Mouse (Mus musculus) mesoderm, embryonic 11.5 days (tissue): ENCODE data around the gene Lurap1l.
A peak's percentile ranks its signal among the peaks of the same experiment; 100 is the strongest.

Source experiments
- DNase-seq: peaks from one replicate; pipeline ENCODE4 v3.0.0-alpha.2; 2012; ENCODE audit warnings: low read depth, low spot score

Gene Lurap1l

DNA sequence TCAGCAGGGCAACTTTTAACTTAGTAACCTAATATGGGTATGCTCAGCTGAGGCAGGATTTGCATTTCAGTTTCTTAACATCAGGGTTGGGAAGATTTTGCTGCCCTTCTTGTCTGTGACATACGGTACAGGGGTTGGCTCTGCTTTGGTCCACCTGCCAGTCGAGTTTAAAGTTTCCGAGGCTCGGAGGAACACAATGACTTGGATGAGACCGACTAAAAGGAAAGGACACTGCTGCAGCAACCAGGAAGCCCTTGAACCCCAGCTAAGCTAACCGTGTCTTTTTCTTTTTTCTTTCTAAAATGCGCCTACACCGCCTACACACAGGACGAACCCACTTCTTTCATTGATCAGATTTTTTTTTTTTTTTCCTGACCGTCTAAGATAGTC is at the start of gene Lurap1l:
Lurap1l (plus strand) TSS at position 166 of the 390 bp plus-strand sequence.
- DNase-seq: peak; percentile 49

DNA sequence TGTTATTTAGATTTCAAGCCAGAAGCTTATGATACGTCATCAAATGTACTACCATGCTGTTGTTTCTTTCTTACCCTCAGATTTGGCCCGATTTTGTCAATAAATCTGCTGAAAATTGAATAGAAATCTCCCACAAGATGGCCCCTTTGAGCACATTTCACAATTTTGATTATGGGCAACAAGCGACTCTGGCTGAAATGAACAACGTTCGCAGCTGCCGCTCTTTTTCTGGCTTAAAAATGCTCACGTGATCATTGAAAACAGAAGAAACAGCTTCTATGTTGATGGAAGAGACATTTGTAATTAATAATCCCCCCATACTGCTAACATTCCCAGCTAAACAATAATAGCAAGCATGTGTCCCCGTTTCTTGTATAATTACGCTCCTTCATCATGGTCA is 47.5 kb upstream of the Lurap1l start:
- no peak for DNase-seq

DNA sequence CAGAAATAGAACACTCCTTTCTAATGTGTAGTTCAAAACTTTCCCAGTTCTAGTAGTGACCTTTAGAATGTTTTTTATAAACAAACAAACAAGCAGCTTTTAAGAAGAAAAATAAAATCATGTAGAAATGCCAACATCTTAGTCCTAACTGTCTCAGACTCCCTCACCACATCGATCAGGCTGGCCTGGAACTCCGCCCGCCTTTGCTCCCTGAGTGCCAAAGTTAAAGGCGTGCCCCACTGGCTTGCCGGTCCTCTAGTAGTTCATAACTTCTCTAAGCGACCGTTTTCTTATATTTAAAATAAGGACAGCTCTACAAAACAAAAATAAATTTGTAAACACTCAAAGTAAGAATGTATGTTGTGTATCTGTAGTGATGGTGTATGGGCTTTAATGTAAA is 46.5 kb upstream of the Lurap1l start:
- no peak for DNase-seq

DNA sequence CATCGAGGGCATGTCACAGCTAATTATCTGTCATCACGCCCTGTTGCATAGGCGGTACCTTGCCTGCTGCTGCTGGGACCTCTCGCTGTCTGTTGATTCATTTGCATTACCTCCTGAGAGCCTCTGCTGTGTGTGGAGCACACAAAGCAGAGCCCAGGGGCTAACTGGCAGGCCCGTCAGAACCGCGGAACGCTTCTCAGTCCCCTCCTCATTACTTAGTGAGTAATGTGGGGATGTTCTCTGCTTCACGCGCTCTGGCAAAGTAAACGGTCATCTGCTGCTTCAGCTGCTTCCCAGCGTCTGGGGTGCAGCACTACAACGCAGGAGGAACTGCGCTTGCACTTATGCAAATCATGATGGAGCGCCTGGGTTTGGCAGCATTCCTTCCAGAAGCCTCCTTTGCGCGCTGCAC is 45.9 kb upstream of the Lurap1l start:
- peak; percentile 59 for DNase-seq

DNA sequence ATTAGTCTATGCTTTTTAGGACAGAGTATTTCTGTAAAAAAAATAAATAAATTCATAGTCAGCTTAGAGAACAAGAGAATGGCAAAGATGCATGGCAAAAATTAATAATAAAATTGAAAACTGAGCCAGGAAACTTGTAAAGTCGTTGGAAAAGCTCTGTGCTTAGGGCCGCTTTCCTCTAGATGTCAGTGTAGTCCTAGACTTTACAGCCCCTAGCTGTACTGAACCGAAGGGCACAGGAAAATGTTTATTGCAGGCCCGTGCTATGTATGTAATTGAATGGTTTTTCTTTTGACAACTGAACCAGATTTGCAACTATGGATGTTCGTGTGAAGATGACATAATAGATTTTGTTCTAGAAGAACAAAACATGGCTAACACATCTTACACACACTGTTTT is 44.4 kb upstream of the Lurap1l start:
- DNase-seq: peak; percentile 27

- DNase-seq: no peak
Observed at GRCm38 (mm10) chr4:80869598-80869997, 40.8 kb upstream of the Lurap1l start.

DNA sequence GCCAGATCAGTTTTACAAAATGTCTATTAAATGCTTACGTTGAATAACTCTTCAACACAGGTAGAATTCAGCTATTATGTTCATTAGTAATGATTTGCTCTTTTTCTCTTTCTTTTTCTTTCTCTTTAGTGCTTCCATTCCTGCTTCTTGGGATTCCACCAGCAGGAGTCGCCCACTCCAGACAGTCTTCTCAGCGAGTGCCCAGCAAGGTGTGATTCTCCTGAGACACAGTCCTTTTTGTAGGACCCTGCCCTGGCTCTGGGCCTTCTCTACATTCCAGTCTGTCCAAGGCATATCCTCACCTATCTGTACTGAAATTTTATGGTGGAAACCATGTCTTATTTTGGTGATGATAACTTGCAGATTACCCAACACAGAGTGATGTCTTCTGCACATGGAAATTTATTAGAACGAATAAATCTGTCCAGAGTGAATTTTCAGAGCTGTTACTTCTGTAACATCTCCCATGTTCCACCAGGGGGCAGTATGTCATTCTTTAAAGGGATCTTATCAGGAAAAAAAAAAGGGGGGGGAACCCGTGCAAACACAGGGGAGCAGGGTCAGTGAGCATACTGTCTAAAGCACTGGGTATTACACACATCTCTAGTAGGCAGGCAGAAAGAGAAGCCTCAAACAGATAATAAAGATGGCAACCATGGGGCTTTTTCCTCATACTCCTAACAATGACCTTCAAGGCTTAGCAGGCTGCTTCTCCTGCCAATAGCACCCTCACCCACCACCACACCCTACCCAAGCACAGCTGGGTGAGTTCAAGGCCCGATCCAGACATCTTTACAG is 37.4 kb upstream of the Lurap1l start:
- DNase-seq: peak; percentile 61

DNA sequence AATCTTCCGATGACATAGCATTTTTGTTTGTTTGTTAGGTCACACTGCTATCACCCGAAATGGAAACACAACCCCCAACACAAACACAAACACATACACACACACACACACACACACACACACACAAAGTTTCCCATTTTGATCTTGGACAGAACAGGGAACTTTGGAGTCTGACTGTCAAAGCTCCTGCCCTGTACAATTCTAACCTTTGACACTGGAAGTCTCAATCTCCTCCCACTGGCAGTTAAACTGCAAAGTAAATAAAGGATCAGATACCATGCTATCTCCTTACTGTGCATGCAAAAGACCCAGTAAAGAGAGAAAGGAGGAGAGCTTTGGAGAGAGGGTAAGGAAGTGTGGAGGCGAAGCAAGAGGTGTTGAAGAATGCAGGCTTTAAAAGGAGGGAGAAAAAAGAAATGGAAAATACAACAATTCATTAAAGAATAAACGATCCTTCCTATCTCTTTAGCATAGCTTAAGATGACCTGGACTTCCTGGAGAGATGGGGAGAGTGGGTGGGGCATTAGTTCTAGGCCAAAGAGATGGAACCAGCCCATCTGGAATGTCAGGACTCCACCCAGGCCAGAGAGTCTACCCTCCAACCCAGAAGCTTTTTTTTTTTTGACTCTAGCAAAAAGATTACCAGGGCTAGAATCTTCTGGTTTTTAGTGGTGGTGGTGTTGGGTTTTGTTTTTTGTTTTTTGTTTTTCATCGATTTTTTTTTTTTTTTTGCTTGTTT is 36.2 kb upstream of the Lurap1l start:
- DNase-seq: peak; percentile 19

- no peak for DNase-seq
Observed at GRCm38 (mm10) chr4:80875055-80875454, 35.4 kb upstream of the Lurap1l start.

- no peak for DNase-seq
Observed at GRCm38 (mm10) chr4:80881996-80882599, 28.3 kb upstream of the Lurap1l start.

- DNase-seq: no peak
Observed at GRCm38 (mm10) chr4:80886631-80887030, 23.8 kb upstream of the Lurap1l start.

DNA sequence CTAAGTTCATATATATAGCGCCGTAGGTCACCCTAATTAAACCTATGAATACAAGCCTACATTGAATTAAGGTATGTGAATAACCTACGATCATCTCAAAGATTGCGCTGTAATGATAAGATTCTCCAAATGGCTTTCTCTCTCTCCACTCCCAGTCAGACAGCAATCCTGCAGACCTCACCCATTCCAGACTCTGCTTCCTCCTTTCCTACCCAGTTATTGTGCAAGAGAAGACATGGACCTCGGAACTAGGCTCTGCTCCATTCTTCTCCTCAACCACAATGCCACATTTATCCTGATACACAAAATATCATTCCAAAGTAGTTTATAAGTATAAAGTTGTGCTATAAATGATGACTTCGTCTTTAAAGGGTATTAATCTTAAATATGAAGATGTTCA is 19.4 kb upstream of the Lurap1l start:
- no peak for DNase-seq

GRCm38 (mm10) chr4:80895278-80895894 is 15.1 kb upstream of the Lurap1l start:
- no peak for DNase-seq

DNA sequence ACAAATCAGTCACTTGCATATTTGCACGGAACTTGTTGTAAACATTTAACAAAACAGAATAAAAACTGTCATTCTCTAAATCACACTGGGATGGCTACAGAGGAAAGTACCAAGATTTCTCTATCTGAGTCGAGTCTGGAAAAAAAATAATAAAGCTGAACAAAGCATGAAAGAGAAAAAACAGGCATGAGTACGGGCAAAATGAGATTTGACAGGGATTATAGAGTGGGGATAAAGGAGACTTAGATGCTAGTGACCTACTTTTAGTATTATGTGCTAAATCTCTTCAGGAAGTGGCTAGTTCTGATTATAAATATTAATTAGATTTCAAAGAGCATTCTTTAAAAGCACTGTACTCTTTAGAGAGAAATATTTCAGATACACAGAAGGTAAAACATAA is 3.7 kb upstream of the Lurap1l start:
- no peak for DNase-seq

GRCm38 (mm10) chr4:80907973-80908372 is 2.5 kb upstream of the Lurap1l start:
- DNase-seq: no peak

DNA sequence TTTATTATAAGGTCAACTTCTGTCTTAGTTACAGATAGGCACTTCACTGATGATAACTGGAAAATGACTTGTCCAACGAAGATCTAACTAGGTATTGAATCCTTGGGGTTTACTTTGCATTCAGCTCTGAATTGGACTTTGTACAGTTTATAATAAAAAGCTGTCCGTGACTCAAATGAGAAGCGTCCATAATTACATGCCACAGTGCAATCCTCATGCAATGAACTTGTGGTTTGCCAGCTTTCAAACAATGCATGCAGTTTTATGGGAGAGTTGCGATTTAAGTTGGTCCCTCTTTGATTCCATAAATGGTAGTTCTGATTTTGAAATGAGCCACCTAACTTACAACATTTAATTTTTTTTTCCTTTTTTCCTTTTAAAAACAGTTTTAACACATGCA is 1.5 kb upstream of the Lurap1l start:
- no peak for DNase-seq

DNA sequence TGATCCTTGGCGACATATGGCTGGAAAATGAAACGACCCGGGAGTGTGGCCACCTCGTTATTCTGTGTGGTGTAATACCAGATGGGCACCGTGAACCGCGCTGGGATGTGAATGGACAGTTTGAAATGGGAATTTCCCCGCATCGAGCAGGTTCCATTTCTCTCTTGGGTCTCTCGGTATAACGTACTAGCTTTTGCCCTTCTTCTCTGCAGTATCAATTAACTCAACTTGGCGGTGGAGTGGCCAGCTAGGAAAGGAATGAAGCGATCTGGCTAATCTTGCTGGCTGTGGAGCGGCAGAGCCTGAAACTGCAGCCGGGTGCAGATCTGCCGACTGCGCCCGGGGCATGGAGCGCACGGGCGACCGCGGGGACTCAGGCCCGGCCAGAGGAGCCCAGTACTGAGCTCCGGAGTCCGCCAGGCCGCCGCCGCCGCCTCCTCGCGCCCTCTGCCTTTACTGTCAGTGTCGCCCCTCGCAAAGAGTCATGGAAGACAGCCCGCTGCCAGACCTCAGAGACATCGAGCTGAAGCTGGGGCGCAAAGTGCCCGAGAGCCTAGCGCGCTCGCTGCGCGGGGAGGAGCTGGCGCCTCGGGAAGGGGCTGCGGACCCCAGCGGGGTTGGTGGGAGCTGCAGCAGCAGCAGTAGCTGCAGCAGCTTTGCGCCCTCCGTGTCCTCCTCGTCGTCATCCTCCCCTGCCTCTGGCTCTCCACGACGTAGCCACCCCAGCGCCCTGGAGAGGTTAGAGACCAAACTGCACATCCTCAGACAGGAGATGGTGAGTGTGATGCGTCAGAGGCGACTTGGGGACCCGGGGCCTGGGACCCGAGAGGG is 640 bp downstream of the Lurap1l start:
- peak; percentile 76 for DNase-seq

DNA sequence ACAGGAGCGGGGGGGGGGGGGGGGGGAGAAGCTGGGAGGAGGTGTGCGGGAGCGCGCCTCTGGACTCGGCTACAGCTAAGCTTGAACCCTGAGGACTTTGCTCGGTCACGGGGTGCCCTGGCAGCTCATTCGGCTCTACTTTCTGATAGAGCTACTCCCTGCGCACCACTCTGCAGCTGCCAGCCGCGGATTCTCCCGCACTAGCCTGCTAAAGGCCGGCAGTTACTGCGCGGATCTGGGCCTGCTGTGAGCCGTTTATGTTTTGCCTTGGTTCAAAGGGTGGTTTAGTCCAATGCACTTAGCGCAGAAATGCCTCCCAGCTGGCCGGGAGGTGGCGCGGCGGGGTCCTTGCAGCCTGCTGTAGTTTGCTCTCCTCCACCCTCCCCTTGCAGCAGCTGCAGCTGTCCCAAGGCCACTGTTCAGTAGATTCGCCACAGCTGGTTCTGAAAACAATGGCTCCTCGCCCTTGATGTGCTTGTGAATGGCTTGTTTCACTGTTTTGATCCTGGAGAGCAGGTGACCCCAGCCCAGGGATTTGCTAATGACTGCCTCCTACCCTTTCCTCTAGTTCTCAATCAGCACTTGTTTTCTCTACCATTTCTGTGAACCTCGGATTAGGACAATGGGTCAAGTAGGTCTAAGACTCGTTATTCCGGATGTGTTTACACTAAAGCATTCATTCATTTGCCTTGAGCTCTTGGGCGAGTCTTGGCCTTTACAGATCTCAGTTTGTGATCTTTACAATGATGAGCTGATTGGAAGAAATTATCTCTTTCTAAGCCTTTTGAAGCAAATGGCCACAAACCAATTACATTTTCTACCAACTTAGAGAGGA is 1.5 kb downstream of the Lurap1l start:
- peak; percentile 86 for DNase-seq

- DNase-seq: no peak
Observed at GRCm38 (mm10) chr4:80915211-80915610, 4.8 kb downstream of the Lurap1l start.

DNA sequence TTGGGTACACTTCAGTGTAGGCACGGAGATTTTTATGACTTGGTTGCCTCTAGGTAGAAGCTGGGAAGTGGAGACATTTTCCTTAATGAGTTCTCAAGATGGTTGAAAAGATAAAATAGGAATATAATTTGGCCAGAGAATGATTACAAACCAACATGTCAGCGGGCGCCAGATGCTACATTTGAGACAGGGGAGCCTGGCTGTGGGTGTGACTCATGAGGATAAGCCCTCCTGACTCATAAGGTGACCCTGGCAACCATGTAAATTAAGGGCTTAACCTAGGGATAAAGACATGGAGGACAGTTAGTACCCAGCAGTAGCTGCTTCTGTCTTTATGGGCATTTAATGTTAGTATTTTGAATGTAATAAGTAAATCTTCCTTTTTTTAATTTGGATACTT is 6.2 kb downstream of the Lurap1l start:
- DNase-seq: no peak
